Mouse (Mus musculus): ENCODE results near the gene Cenpi. TPM values are rescaled to one million over a fixed set of nuclear protein-coding genes. Genes with fewer than 3 reads are reported as not detected.
"Not testable (repeated sequence)": the region's sequence is repeated elsewhere in the genome, so short reads cannot be mapped to it uniquely, and the experiment has no call there.

Gene Cenpi
- polyA plus RNA-seq, 1 experiment from 2014 or later: 5.9 TPM

DNA sequence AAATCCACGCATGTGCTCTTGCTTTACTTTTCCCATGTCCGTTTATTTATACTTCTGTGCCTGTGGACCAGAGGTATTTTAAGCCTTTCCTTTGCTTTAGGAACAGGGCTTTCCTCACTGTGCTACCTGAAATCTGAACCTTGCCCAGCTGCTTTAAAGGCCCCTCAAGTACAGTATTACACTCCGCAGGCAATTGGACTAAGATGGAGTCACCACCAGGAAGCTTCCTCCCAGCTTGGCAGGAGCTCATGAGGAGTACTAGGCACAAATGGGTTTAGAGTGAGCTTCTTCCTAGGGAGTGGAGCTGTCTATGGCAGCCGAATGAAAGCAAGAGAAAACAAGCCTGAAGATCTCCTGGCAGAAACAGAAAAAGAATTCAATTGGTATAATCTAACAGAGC lies 10.7 kb upstream of the Cenpi start:
- Histone ChIP-seq H3K4me1 (0 out of 2 replicates have a peak, but pooled peaks cover 3% of the 10 kb centered on the region), H3K27ac (replicated peaks) (peak overlapping the region; percentile 84)
- 0 out of 2 replicates have a peak, but pooled peaks have one; percentile 30 for ATAC-seq (ENCODE audit: low FRiP score)

GRCm38 (mm10) chrX:134300219-134300618 lies 7.7 kb upstream of the Cenpi start:
- Histone ChIP-seq H3K4me1 (0 out of 2 replicates have a peak, but pooled peaks cover 3% of the 10 kb centered on the region), H3K9ac (replicated peaks) (no peak overlapping the region), H3K27ac (replicated peaks) (no peak overlapping the region), H3K4me3 (replicated peaks) (no peak overlapping the region), H3K36me3 (no peaks in the 10 kb centered on the region), H3K27me3 (replicated peaks) (no peaks in the 10 kb centered on the region), H3K9me3 (replicated peaks) (no peaks in the 10 kb centered on the region), H3K4me2 (peak overlapping the region; percentile 24; the same call in 1 of the 2 replicates)
- ATAC-seq (ENCODE audit: low FRiP score): no peak
- WGBS: 47% methylated on average over 5 of the region's 5 CpGs

More for the DNA sequence above, 10.7 kb upstream of the Cenpi start:
- WGBS: 27% methylated on average over 4 of the region's 4 CpGs
- Histone ChIP-seq H3K9me3 (replicated peaks) (no peaks in the 10 kb centered on the region), H3K36me3 (no peaks in the 10 kb centered on the region), H3K4me3 (replicated peaks) (peak overlapping the region; percentile 49), H3K4me2 (peak overlapping the region; percentile 55), H3K9ac (replicated peaks) (peak overlapping the region; percentile 56), H3K27me3 (replicated peaks) (0 out of 2 replicates have a peak, but pooled peaks cover 4% of the 10 kb centered on the region)

DNA sequence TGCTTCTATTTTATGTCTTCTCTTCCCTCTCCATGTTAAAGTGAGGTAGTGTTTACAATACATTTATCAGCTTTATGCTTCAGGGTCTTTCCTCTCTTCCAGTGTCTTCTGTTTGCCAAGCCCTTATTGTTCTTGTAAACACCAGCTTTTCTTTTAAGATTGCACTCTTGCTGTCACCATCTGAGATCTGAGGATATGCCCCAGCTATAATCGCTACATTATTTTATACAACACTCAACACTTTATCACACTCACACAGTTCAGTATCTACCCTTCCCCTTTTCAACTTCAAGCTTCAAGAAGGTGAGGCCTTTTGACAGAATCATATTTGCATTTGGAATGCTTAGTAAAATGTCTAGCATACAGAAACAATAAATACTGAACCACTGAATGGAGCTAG lies 4.6 kb upstream of the Cenpi start:
- ATAC-seq (ENCODE audit: low FRiP score): no peak

GRCm38 (mm10) chrX:134308275-134308634 lies 371 bp downstream of the Cenpi start:
- Histone ChIP-seq H3K4me1 (no peaks in the 10 kb centered on the region), H3K27me3 (replicated peaks) (no peaks in the 10 kb centered on the region), H3K4me3 (replicated peaks) (peak overlapping the region; percentile 43), H3K36me3 (no peaks in the 10 kb centered on the region), H3K9me3 (replicated peaks) (no peaks in the 10 kb centered on the region), H3K9ac (replicated peaks) (peak overlapping the region; percentile 26; the same call in 1 of the 2 replicates), H3K27ac (replicated peaks) (no peak overlapping the region), H3K4me2 (peak overlapping the region; percentile 58)
- 30% methylated on average over 9 of the region's 9 CpGs for WGBS
- ATAC-seq (ENCODE audit: low FRiP score): peak; percentile 54; the same call in 1 of the 2 replicates

More for the DNA sequence above, 4.6 kb upstream of the Cenpi start:
- 85% methylated on average over 1 of the region's 1 CpGs for WGBS
- H3K4me1 ChIP-seq: 0 out of 2 replicates have a peak, but pooled peaks cover 3% of the 10 kb centered on the region
- H3K9ac ChIP-seq (replicated peaks): no peak overlapping the region
- H3K9me3 ChIP-seq (replicated peaks): no peaks in the 10 kb centered on the region
- H3K4me3 ChIP-seq (replicated peaks): no peak overlapping the region
- no peak overlapping the region for H3K27ac ChIP-seq (replicated peaks)
- H3K36me3 ChIP-seq: no peaks in the 10 kb centered on the region
- no peaks in the 10 kb centered on the region for H3K27me3 ChIP-seq (replicated peaks)
- H3K4me2 ChIP-seq: no peak overlapping the region

DNA sequence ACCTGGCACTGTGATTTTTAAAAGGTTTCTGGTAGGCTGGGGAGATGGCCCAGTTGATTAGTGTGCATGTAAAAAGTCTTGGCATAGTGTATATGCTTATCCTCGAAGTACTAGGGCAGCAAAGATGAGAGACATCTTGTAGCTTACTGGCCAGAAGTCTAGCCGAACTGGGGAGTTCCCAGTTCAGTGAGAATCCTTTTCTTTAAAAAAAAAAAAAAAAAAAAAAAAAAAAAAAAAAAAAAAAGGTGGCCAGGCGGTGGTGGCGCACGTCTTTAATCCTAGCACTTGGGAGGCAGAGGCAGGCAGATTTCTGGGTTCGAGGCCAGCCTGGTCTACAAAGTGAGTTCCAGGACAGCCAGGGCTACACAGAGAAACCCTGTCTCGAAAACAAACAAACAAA lies 3.3 kb downstream of the Cenpi start:
- ATAC-seq (ENCODE audit: low FRiP score); H3K27me3 ChIP-seq (replicated peaks); H3K9ac ChIP-seq (replicated peaks); H3K4me1 ChIP-seq; H3K9me3 ChIP-seq (replicated peaks); H3K36me3 ChIP-seq; H3K27ac ChIP-seq (replicated peaks); H3K4me2 ChIP-seq; H3K4me3 ChIP-seq (replicated peaks): not testable (repeated sequence)
- WGBS: 92% methylated on average over 7 of the region's 7 CpGs

GRCm38 (mm10) chrX:134319153-134319932 lies 11.5 kb downstream of the Cenpi start:
- no peaks in the 10 kb centered on the region for H3K27me3 ChIP-seq (replicated peaks)
- no peak overlapping the region for H3K9ac ChIP-seq (replicated peaks)
- ATAC-seq (ENCODE audit: low FRiP score): no peak
- no peak overlapping the region for H3K4me2 ChIP-seq
- no peaks in the 10 kb centered on the region for H3K36me3 ChIP-seq
- H3K9me3 ChIP-seq (replicated peaks): no peaks in the 10 kb centered on the region
- H3K4me1 ChIP-seq: no peaks in the 10 kb centered on the region
- WGBS: 92% methylated on average over 2 of the region's 2 CpGs
- no peak overlapping the region for H3K27ac ChIP-seq (replicated peaks)
- no peak overlapping the region for H3K4me3 ChIP-seq (replicated peaks)

- 97% methylated on average over 2 of the region's 2 CpGs for WGBS
- no peaks in the 10 kb centered on the region for H3K36me3 ChIP-seq
- no peak overlapping the region for H3K4me3 ChIP-seq (replicated peaks)
- H3K4me2 ChIP-seq: no peak overlapping the region
- no peak for ATAC-seq (ENCODE audit: low FRiP score)
- no peaks in the 10 kb centered on the region for H3K27me3 ChIP-seq (replicated peaks)
- H3K9ac ChIP-seq (replicated peaks): no peak overlapping the region
- H3K27ac ChIP-seq (replicated peaks): no peak overlapping the region
- no peaks in the 10 kb centered on the region for H3K4me1 ChIP-seq
- H3K9me3 ChIP-seq (replicated peaks): no peaks in the 10 kb centered on the region
Observed at GRCm38 (mm10) chrX:134333280-134333679, 25.4 kb downstream of the Cenpi start.

DNA sequence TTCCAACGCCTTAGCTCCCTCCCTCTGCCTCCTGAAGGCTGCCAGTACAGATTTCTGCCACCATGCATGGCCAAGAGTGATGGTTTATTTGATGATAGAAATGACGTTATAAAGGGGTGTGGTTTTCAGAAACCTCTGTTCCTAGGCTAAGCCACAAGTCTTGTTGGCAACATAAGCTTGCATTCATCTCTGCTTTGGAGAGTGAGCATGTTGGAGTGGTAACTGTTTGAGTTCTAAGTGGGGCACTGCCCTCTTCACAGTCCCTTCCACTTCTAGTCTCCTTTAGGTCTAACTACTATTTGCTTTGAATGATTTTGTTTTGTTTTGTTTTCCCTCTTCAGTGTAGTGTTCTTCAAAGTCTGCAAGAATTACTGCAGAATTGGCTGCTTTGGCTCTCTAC lies 34.9 kb downstream of the Cenpi start:
- ATAC-seq (ENCODE audit: low FRiP score): no peak
- Histone ChIP-seq H3K9me3 (replicated peaks) (no peaks in the 10 kb centered on the region), H3K9ac (replicated peaks) (no peak overlapping the region), H3K4me2 (no peak overlapping the region), H3K4me3 (replicated peaks) (no peak overlapping the region), H3K27ac (replicated peaks) (no peak overlapping the region), H3K27me3 (replicated peaks) (no peaks in the 10 kb centered on the region), H3K4me1 (no peaks in the 10 kb centered on the region), H3K36me3 (no peaks in the 10 kb centered on the region)
- WGBS: 82% methylated on average over 2 of the region's 2 CpGs

DNA sequence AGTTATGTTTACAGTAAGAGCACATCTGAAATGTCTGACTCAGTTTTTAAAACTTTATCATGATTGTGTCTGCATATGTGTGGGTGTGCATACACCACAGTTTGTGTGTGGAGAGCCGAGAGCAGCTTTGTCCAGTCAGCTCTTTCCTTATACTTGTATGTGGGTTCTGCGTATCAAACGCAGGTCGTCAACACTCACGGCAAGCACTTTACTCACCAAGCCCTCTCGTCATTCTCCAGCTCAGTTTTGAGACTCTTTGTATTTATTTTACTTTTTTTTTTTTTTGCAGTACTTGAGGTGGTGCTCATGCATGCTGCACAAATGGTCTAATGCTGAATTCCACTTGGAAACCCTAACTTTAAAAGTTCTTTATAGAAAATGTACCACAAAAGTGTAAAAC lies 42.3 kb downstream of the Cenpi start:
- Histone ChIP-seq H3K4me2 (no peak overlapping the region), H3K9ac (replicated peaks) (no peak overlapping the region), H3K4me1 (no peaks in the 10 kb centered on the region), H3K27ac (replicated peaks) (no peak overlapping the region), H3K9me3 (replicated peaks) (no peaks in the 10 kb centered on the region), H3K4me3 (replicated peaks) (no peak overlapping the region), H3K27me3 (replicated peaks) (no peaks in the 10 kb centered on the region), H3K36me3 (no peaks in the 10 kb centered on the region)
- WGBS: 95% methylated on average over 6 of the region's 6 CpGs
- ATAC-seq (ENCODE audit: low FRiP score): no peak

DNA sequence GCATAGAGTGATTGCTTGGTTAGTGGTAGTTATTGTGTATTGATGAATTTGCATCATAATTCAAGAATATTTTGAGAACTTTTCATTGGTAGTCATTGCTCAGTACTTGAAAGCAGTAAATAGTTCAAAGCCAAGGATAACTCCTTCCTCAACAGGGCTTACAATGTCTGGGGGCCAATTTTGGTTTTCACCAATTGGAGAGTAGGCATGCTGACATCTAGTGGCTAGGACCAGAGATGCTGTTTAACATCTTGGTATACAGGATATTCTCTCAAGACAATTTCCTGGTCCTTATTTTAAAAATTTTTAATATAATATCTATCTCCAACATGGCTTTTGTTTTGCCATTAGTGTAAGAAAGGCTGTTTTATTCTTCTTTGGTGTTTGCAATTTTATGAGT lies 46.0 kb downstream of the Cenpi start:
- H3K4me1 ChIP-seq: no peaks in the 10 kb centered on the region
- no peak for ATAC-seq (ENCODE audit: low FRiP score)
- no peak overlapping the region for H3K27ac ChIP-seq (replicated peaks)
- no peak overlapping the region for H3K9ac ChIP-seq (replicated peaks)
- H3K4me3 ChIP-seq (replicated peaks): no peak overlapping the region
- H3K9me3 ChIP-seq (replicated peaks): no peaks in the 10 kb centered on the region
- no peaks in the 10 kb centered on the region for H3K36me3 ChIP-seq
- no peaks in the 10 kb centered on the region for H3K27me3 ChIP-seq (replicated peaks)
- no peak overlapping the region for H3K4me2 ChIP-seq

GRCm38 (mm10) chrX:134359336-134359735 lies 51.5 kb downstream of the Cenpi start:
- Histone ChIP-seq H3K4me3 (replicated peaks) (no peak overlapping the region), H3K4me1 (no peaks in the 10 kb centered on the region), H3K4me2 (no peak overlapping the region), H3K9ac (replicated peaks) (no peak overlapping the region), H3K27me3 (replicated peaks) (no peaks in the 10 kb centered on the region), H3K36me3 (no peaks in the 10 kb centered on the region), H3K9me3 (replicated peaks) (no peaks in the 10 kb centered on the region), H3K27ac (replicated peaks) (no peak overlapping the region)
- WGBS: 91% methylated on average over 4 of the region's 4 CpGs
- no peak for ATAC-seq (ENCODE audit: low FRiP score)

GRCm38 (mm10) chrX:134362156-134362555 lies 54.3 kb downstream of the Cenpi start:
- no peak for ATAC-seq (ENCODE audit: low FRiP score)
- Histone ChIP-seq H3K27ac (replicated peaks) (no peak overlapping the region), H3K4me1 (no peaks in the 10 kb centered on the region), H3K27me3 (replicated peaks) (no peaks in the 10 kb centered on the region), H3K36me3 (no peaks in the 10 kb centered on the region), H3K9ac (replicated peaks) (no peak overlapping the region), H3K9me3 (replicated peaks) (no peaks in the 10 kb centered on the region), H3K4me2 (no peak overlapping the region), H3K4me3 (replicated peaks) (no peak overlapping the region)
- 89% methylated on average over 4 of the region's 4 CpGs for WGBS
